Mouse (Mus musculus) E14TG2a.4 (cell line): Measurements from ENCODE around the gene Muc3.

Source experiments
- H3K27me3 ChIP-seq: 2 replicates; pipeline ENCODE4 v1.6.1; 2014; ENCODE audit warnings: low read length, control low read depth; ENCODE audit not compliant: insufficient read depth
- H3K36me3 ChIP-seq: 2 replicates; pipeline ENCODE4 v1.6.1; 2014; ENCODE audit warnings: low read length, control low read depth; ENCODE audit not compliant: insufficient read depth
- H3K4me1 ChIP-seq: replicated peaks from 2 replicates; pipeline ENCODE4 v1.6.1; 2014; ENCODE audit warnings: low read depth, low read length, control low read depth
- H3K4me3 ChIP-seq: replicated peaks from 2 replicates; pipeline ENCODE4 v1.5.1; 2014; ENCODE audit warnings: mild to moderate bottlenecking, low read length
- H3K9me3 ChIP-seq: 2 replicates; pipeline ENCODE4 v1.6.1; 2014; ENCODE audit warnings: low read length, control low read depth
- CTCF ChIP-seq: conservative IDR thresholded peaks from 2 replicates; pipeline ENCODE4 v1.5.1; 2014; ENCODE audit warnings: low read length
- NANOG ChIP-seq: IDR thresholded peaks from 2 replicates; pipeline ENCODE4 v1.6.1; 2014; ENCODE audit warnings: borderline replicate concordance, low read length, mixed read lengths
- POU5F1 ChIP-seq: IDR thresholded peaks from 2 replicates; pipeline ENCODE4 v1.6.1; 2014; ENCODE audit warnings: low read length, borderline replicate concordance

The Muc3 gene

DNA sequence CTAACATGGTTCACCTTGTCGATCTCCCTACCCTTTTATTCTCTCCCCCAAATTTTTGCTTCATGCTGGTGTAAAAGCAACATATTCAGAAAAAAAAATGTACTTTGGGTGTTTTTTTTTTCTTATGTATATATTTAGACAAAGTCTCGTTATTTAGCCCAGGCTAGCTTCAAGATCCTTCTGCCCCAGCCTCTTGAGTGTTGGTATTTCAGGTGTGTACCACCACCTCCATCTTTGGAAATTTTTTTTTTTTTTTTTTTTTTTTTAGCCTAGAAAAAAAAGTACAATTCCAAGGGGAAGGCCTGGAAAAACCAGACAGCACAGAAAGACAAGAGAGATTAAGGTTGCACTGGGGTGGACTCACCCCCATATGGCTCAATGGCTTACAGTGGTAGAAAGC is 32.1 kb downstream of the Muc3 start:
- peaks cover 76% of the 10 kb centered on the region for H3K4me1 ChIP-seq
- H3K27me3 ChIP-seq, result peaks cover 18% of the 10 kb centered on the region
- H3K9me3 ChIP-seq, result no peaks in the 10 kb centered on the region
- H3K36me3 ChIP-seq, result peaks cover 21% of the 10 kb centered on the region
- H3K4me3 ChIP-seq, result no peak overlapping the region
- TF ChIP-seq CTCF (no peak), NANOG (no peak), POU5F1 (no peak)

DNA sequence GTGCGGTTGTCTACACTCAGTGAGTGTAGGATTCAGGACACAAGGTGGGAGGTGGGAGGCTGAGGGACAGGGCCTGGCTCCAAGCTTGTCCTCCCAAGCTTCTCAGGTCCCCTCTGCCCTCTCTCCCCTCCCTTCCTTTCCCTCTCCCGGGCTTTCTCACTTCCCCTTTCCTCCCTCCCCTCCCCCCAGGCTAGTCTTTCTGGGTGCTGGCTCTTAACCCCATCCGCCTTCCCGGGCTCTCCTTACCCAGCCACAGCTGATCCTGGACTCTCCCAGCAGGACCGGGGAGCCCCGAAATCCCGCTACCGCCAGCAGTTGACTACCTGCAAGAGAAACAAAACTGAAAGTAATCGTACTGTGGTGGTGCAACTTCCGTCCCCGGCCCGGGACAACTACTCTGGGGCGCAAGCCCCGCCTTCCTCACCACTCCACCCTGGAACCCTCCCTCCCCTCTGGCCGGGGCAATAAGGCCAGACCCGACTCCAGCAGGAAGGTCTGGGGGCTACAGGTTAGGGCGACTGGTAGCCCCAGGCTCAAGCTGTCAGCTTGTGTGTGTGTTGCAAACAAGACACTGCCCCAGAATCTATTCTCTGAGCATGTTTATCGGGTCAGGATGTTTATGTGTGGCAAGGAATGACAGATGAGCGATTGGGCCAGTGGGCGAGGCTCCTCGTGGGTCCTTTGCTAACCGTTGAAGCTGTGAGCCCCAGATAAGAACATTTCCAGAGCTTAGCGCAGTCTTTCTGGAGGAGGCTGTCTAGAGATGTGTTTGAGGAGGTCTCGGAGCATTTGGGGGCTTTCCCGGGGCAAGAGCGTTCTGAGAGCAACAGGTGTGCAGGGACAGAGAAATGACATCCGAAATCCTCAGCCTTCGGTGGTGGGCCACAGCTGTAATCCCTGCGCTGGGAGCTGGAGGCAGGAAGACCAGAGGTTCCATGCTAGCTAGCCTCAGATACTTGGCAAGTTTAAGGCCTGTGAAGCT is 33.0 kb downstream of the Muc3 start, which contains the start of gene Trim56:
Gene Trim56, minus strand, starts transcription at position 344 of the 982 bp plus-strand sequence.
- Histone ChIP-seq H3K36me3 (peaks cover 21% of the 10 kb centered on the region), H3K9me3 (no peaks in the 10 kb centered on the region; the same call in 1 of the 2 replicates), H3K27me3 (peaks cover 18% of the 10 kb centered on the region), H3K4me1 (peaks cover 67% of the 10 kb centered on the region), H3K4me3 (peak within 1 kb of the TSS; percentile 77)
- TF ChIP-seq POU5F1, result no peak
- no peak for TF ChIP-seq CTCF
- TF ChIP-seq NANOG, result no peak

DNA sequence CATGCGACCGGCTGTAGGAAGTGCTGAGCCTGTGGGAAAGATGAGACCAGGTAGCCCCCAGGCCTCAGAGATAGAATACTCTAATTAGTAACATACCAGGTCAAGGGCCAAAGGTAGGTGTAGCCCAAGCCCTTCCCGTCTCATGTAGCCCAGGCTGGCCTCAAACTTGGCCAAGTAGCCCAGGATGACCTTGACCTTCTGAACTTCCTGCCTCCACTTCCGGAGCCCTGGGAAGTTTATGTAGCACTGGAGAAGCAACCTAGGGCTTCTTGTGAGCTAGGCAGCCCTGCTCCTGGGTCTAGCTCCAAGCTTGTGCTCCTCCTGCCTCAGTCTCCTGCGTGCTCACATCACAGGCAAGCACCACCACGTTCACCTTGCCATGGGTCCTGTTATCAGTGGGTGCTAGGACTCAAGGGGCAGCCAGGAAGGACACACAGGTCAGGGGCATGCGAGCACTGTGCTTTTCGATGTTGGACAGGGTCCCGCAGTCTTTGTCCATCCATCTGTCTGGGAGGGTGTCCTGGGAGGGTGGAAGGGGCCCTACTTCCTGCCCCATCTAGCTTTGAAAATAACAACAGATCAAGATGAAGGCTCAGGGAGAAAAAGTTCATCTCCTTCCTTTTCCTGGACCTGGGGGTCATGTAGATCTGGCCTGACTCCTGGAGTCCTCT is 34.1 kb downstream of the Muc3 start:
- H3K36me3 ChIP-seq, result peaks cover 21% of the 10 kb centered on the region
- TF ChIP-seq CTCF (no peak), NANOG (no peak), POU5F1 (no peak)
- peaks cover 18% of the 10 kb centered on the region for H3K27me3 ChIP-seq
- H3K9me3 ChIP-seq, result no peaks in the 10 kb centered on the region; the same call in 1 of the 2 replicates
- peak overlapping the region; percentile 77 for H3K4me3 ChIP-seq
- peaks cover 69% of the 10 kb centered on the region for H3K4me1 ChIP-seq

DNA sequence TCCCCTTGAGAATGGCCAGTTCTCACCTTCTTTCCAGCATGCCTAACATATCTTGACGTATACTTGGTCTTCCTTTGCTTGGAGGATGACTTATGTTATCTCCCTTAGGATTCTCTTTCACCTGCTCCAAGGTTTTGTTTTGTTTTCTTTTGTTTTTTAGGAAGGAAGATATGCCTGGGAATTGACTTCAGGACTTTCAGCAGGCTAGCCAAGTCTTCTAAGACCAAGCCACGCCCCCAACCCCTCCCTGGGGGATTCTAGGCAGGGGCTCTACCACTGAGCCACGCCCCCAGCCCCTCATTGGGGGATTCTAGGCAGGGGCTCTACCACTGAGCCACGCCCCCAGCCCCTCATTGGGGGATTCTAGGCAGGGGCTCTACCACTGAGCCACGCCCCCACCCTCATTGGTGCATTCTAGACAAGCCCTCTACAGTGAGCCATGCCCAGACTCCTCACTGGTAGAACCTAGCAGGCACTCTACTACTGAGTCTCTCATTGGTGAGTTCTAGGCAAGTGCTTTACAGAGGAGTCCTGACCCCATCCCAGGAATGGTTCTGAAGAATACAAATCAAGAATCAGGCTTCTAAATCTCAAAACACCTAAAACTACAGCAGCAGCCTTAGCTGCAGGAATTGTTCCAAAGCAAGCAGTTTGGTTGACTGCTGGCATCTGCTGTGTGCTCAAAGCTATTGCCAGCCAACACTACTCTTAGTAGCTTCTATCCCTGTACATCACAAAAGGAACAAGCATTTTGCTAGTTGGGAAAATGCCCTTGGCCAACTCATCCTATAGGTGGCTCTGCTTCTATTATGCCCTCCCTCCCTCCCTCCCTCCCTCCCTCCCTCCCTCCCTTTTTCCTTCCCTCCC is 37.3 kb downstream of the Muc3 start:
- H3K27me3 ChIP-seq, result peaks cover 18% of the 10 kb centered on the region
- H3K4me3 ChIP-seq, result no peak overlapping the region
- H3K36me3 ChIP-seq, result peaks cover 21% of the 10 kb centered on the region
- no peak for TF ChIP-seq NANOG
- TF ChIP-seq CTCF, result no peak
- no peak for TF ChIP-seq POU5F1
- peaks cover 56% of the 10 kb centered on the region for H3K4me1 ChIP-seq
- no peaks in the 10 kb centered on the region; the same call in 1 of the 2 replicates for H3K9me3 ChIP-seq

DNA sequence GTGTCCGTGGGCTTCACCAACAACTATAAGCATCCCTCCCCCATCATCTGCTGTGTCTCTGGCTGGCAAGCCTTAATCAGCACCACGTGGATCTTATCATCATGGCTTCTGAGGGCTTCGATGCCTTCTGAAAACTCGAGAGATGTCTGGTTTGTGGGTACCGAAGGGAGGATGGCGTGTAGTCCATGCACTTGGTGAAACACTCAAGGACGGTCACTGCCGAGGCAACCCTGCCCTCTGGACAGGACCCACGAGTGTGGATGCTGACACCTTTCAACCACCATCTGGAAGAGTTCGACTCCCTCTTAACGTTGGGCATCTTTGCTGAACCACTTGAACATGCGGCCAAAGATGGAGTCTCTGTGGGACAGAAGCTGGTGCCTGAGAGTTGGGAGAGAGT is 38.3 kb downstream of the Muc3 start:
- Histone ChIP-seq H3K9me3 (no peaks in the 10 kb centered on the region; the same call in 1 of the 2 replicates), H3K36me3 (peaks cover 21% of the 10 kb centered on the region), H3K27me3 (peaks cover 18% of the 10 kb centered on the region), H3K4me1 (peaks cover 52% of the 10 kb centered on the region), H3K4me3 (no peak overlapping the region)
- TF ChIP-seq POU5F1, result no peak
- no peak for TF ChIP-seq NANOG
- no peak for TF ChIP-seq CTCF

DNA sequence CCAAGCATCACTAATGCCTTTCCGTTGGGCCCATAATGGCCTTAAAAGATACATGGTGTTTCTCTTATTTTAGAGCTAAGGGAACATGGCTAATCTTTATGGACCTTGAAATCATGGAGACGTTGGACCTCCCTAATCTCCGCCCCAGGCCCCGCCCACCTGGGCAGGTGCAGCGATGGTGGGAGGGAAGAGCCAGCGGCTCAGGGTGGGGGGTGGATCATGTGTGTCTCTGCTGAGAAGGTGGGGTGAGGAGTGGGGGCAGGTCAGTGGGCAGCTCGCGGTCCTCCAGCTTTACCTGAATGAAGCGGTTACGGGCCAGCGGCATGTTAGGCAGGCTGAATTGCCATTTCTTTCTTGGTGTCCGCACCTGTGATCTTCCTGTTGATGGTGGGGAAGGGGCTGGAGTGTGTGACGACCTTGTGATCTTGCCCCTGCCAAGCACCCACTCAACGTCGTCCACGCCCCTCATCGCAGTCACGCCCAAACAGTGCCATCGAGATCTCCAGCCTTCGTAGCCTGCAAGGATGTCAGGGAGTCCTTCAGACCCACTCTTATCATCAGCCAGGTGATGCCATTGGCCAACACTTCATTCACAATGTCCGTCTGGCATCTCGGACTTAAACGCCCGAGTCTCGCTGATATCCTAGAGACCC is 39.1 kb downstream of the Muc3 start:
- H3K36me3 ChIP-seq, result peaks cover 21% of the 10 kb centered on the region
- no peaks in the 10 kb centered on the region; the same call in 1 of the 2 replicates for H3K9me3 ChIP-seq
- peaks cover 18% of the 10 kb centered on the region for H3K27me3 ChIP-seq
- peaks cover 44% of the 10 kb centered on the region for H3K4me1 ChIP-seq
- no peak for TF ChIP-seq NANOG
- TF ChIP-seq POU5F1, result no peak
- TF ChIP-seq CTCF, result no peak
- H3K4me3 ChIP-seq, result peak overlapping the region; percentile 43; the same call in 1 of the 2 replicates

DNA sequence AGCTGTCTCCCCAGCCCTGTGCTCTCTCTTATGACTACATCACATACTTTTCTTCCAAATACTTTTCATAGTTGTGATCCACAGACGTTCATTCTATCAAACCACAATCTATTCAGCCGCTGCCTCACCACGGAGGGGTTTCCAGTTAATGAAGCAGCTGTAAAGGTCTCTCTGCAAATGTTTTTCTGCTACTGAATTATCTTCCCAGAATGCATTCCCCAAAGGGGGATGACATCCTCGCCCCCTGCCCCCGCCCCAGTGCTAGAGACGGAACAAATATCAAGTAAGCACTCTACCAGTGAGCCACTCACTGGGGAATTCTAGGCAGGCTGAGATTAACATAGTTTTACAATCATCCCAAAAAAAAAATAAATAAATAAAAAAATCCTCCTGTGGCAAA is 41.0 kb downstream of the Muc3 start:
- Histone ChIP-seq H3K4me1 (peaks cover 33% of the 10 kb centered on the region), H3K36me3 (peaks cover 7% of the 10 kb centered on the region), H3K4me3 (no peak overlapping the region), H3K9me3 (no peaks in the 10 kb centered on the region; the same call in 1 of the 2 replicates), H3K27me3 (peaks cover 11% of the 10 kb centered on the region)
- TF ChIP-seq POU5F1 (no peak), NANOG (no peak), CTCF (no peak)
